Mouse (Mus musculus) liver, adult 2 months (tissue): ENCODE data around the gene Hs1bp3. TPM values are rescaled to one million over a fixed set of nuclear protein-coding genes. Genes with fewer than 3 reads are reported as not detected.

Experiments
- DNase-seq: peaks from one replicate; pipeline ENCODE4 v3.0.0-alpha.2; 2011; ENCODE audit warnings: low read depth, low spot score; ENCODE audit errors: extremely low read depth
- H3K27ac ChIP-seq: fragments of 200-500 bp; replicated peaks from 2 replicates; pipeline ENCODE4 v1.5.1; 2012; ENCODE audit warnings: low read depth, mild to moderate bottlenecking, control low read depth, inconsistent platforms, low read length; ENCODE audit not compliant: insufficient read depth
- H3K27me3 ChIP-seq: fragments of 200-500 bp; 2 replicates; pipeline ENCODE4 v1.6.1; 2012; ENCODE audit warnings: mild to moderate bottlenecking, moderate library complexity, low read length, inconsistent platforms; ENCODE audit not compliant: control insufficient read depth, insufficient read depth
- H3K36me3 ChIP-seq: fragments of 200-500 bp; 2 replicates; pipeline ENCODE4 v1.6.1; 2012; ENCODE audit warnings: low read length, inconsistent platforms; ENCODE audit not compliant: control insufficient read depth, insufficient read depth
- H3K4me1 ChIP-seq: fragments of 200-500 bp; 2 replicates; pipeline ENCODE4 v1.6.1; 2011; ENCODE audit warnings: low read length; ENCODE audit not compliant: control insufficient read depth, insufficient read depth
- H3K4me3 ChIP-seq: fragments of 200-500 bp; 2 replicates; pipeline ENCODE4 v1.5.1; 2011; ENCODE audit warnings: low read depth, mild to moderate bottlenecking, control low read depth, low read length, moderate library complexity; ENCODE audit not compliant: insufficient read depth
- H3K79me2 ChIP-seq: fragments of 200-500 bp; 2 replicates; pipeline ENCODE4 v1.6.1; 2012; ENCODE audit warnings: inconsistent platforms, mild to moderate bottlenecking, low read length, moderate library complexity; ENCODE audit not compliant: control insufficient read depth, insufficient read depth
- H3K9ac ChIP-seq: fragments of 200-500 bp; 2 replicates; pipeline ENCODE4 v1.6.1; 2012; ENCODE audit warnings: low read depth, mild to moderate bottlenecking, control low read depth, inconsistent platforms, low read length
- CTCF ChIP-seq: fragments of 200-500 bp; IDR thresholded peaks from 2 replicates; pipeline ENCODE4 v1.5.1; 2011; ENCODE audit warnings: low read depth, low read length, control low read depth
- POLR2A ChIP-seq: fragments of 200-500 bp; IDR thresholded peaks from 2 replicates; pipeline ENCODE4 v1.6.1; 2011; ENCODE audit warnings: low read length, control low read depth; ENCODE audit not compliant: insufficient read depth; ENCODE audit errors: extremely low read depth
- WGBS: fragments of 180-500 bp; shearing (Covaris S2); methylation state at CpG from one replicate; pipeline ENCODE4 v1.1.7; 2018; 5-methylcytosine and 5-hydroxymethylcytosine counted together
- polyA plus RNA-seq: library from polyadenylated mRNA; depleted of rRNA; stranded (reverse); fragments of >200 nt; gene quantifications from 2 replicates; pipeline ENCODE4 v1.2.3, GENCODE M21; 2012; rRNA removed
- total RNA-seq: library from RNA; depleted of rRNA; stranded (reverse); fragments of >200 nt; gene quantifications from 2 replicates; pipeline ENCODE4 v1.2.3, GENCODE M21; 2014; rRNA removed

Hs1bp3 gene
- total RNA-seq (3.0 and 5.2 TPM in 2 replicates), polyA plus RNA-seq (13.5 and 16.6 TPM in 2 replicates)

GRCm38 (mm10) chr12:8313270-8313771 is at the start of gene Hs1bp3:
Gene Hs1bp3 (plus strand): TSS chr12:8313432.
- H3K27me3 ChIP-seq, result no peaks in the 10 kb centered on the region
- H3K27ac ChIP-seq, result peak within 1 kb of the TSS; percentile 35; the same call in 1 of the 2 replicates
- H3K4me3 ChIP-seq, result peak within 1 kb of the TSS; percentile 90
- TF ChIP-seq POLR2A, result peak; percentile 58
- peak; percentile 93 for TF ChIP-seq CTCF
- no peaks in the 10 kb centered on the region for H3K79me2 ChIP-seq
- WGBS, result under 1% methylated on average over 38 of the region's 38 CpGs
- peak within 1 kb of the TSS; percentile 85 for H3K9ac ChIP-seq
- no peaks in the 10 kb centered on the region for H3K36me3 ChIP-seq
- peaks cover 2% of the 10 kb centered on the region; the same call in 1 of the 2 replicates for H3K4me1 ChIP-seq
- DNase-seq, result peak; percentile 42

GRCm38 (mm10) chr12:8266311-8266710 is 46.9 kb upstream of the Hs1bp3 start:
- H3K27me3 ChIP-seq, result no peaks in the 10 kb centered on the region
- H3K4me1 ChIP-seq, result no peaks in the 10 kb centered on the region
- H3K27ac ChIP-seq, result no peak overlapping the region
- peaks cover 21% of the 10 kb centered on the region; the same call in 1 of the 2 replicates for H3K36me3 ChIP-seq
- H3K79me2 ChIP-seq, result no peaks in the 10 kb centered on the region; the same call in 1 of the 2 replicates
- TF ChIP-seq POLR2A (no peak), CTCF (no peak)
- no peak overlapping the region for H3K9ac ChIP-seq
- H3K4me3 ChIP-seq, result no peak overlapping the region
- DNase-seq, result no peak
- 94% methylated on average over 7 of the region's 7 CpGs for WGBS

- H3K4me1 ChIP-seq, result peaks cover 2% of the 10 kb centered on the region
- no peak overlapping the region for H3K9ac ChIP-seq
- H3K36me3 ChIP-seq, result peaks cover 25% of the 10 kb centered on the region
- no peak for DNase-seq
- TF ChIP-seq POLR2A (no peak), CTCF (no peak)
- no peaks in the 10 kb centered on the region for H3K27me3 ChIP-seq
- H3K4me3 ChIP-seq, result no peak overlapping the region
- peaks cover 3% of the 10 kb centered on the region; the same call in 1 of the 2 replicates for H3K79me2 ChIP-seq
- WGBS, result 94% methylated on average over 11 of the region's 11 CpGs
- H3K27ac ChIP-seq, result no peak overlapping the region
Observed at GRCm38 (mm10) chr12:8269627-8270026, 43.6 kb upstream of the Hs1bp3 start.

- Histone ChIP-seq H3K79me2 (peaks cover 3% of the 10 kb centered on the region; the same call in 1 of the 2 replicates), H3K4me1 (peaks cover 2% of the 10 kb centered on the region), H3K27ac (no peak overlapping the region), H3K4me3 (no peak overlapping the region), H3K36me3 (peaks cover 17% of the 10 kb centered on the region), H3K9ac (no peak overlapping the region), H3K27me3 (no peaks in the 10 kb centered on the region)
- DNase-seq, result peak; percentile 78
- whole genome bisulfite sequencing, result 9% methylated on average over 2 of the region's 2 CpGs
- TF ChIP-seq POLR2A, result no peak
- no peak for TF ChIP-seq CTCF
Observed at GRCm38 (mm10) chr12:8271405-8271804, 41.8 kb upstream of the Hs1bp3 start.

- Histone ChIP-seq H3K9ac (no peak overlapping the region), H3K4me1 (peaks cover 2% of the 10 kb centered on the region), H3K79me2 (peaks cover 3% of the 10 kb centered on the region; the same call in 1 of the 2 replicates), H3K4me3 (no peak overlapping the region), H3K36me3 (peaks cover 19% of the 10 kb centered on the region), H3K27me3 (no peaks in the 10 kb centered on the region), H3K27ac (no peak overlapping the region)
- 93% methylated on average over 6 of the region's 6 CpGs for WGBS
- TF ChIP-seq CTCF (no peak), POLR2A (no peak)
- DNase-seq, result no peak
Observed at GRCm38 (mm10) chr12:8273471-8274171, 39.6 kb upstream of the Hs1bp3 start.

GRCm38 (mm10) chr12:8275424-8275823 is 37.8 kb upstream of the Hs1bp3 start:
- H3K36me3 ChIP-seq, result peaks cover 24% of the 10 kb centered on the region
- H3K9ac ChIP-seq, result no peak overlapping the region
- no peak overlapping the region for H3K4me3 ChIP-seq
- H3K27me3 ChIP-seq, result no peaks in the 10 kb centered on the region
- H3K4me1 ChIP-seq, result peaks cover 2% of the 10 kb centered on the region
- H3K27ac ChIP-seq, result no peak overlapping the region
- no peak for DNase-seq
- TF ChIP-seq CTCF (no peak), POLR2A (no peak)
- H3K79me2 ChIP-seq, result peaks cover 3% of the 10 kb centered on the region; the same call in 1 of the 2 replicates
- WGBS, result 95% methylated on average over 4 of the region's 4 CpGs
